Mouse (Mus musculus): ENCODE measurements around the gene Map2k1.

DNA sequence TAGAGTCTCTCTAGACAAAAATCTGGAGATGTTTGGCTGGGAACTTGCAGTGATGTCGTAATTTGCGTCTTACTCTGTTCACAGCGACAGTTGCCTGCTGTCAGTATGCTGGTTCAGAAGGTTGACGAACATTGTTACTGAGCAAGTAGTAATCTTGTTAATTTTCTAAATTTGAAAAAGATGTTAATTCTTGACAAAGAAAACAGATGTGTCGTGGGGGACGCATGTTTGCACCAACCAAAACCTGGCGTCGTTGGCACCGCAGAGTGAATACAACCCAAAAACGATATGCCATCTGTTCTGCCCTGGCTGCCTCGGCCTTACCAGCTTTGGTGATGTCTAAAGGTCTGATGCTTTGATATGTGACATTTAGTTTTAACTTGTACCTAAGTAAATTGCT lies 78.1 kb downstream of the Map2k1 start:
- no peak for TF ChIP-seq MYOG (IDR thresholded peaks at IDR 0.05; ENCODE audit: control insufficient read depth in 1 of 3, insufficient read depth in 1 of 3, insufficient read length in 2 of 3, low read depth in 2 of 3)
- no peak for TF ChIP-seq MYOD1 (IDR thresholded peaks at IDR 0.05; ENCODE audit: control insufficient read depth in 1 of 3, insufficient read length in 2 of 3, low read depth in 2 of 3)
- TF ChIP-seq USF1 (IDR thresholded peaks at IDR 0.05; ENCODE audit: low read depth), result no peak
- TF ChIP-seq TCF12 (IDR thresholded peaks at IDR 0.05; ENCODE audit: insufficient read depth, poor library complexity, severe bottlenecking), result no peak
- no peak for TF ChIP-seq POLR2A (IDR thresholded peaks at IDR 0.05; ENCODE audit: insufficient read length, low read depth)

All from myocyte (in vitro differentiated cells).